ENCODE assay signal across 17 mouse cellular contexts in genomic region chr15:11084993-11085365, GRCm38 (mm10). TPM values are rescaled to one million over a fixed set of nuclear protein-coding genes. Genes with fewer than 3 reads are reported as not detected.
DNase-seq lines count a peak whose midpoint lies in the region; ATAC-seq and TF ChIP-seq lines count a peak whose summit lies in the region.
"Had no signal": no experiment of that assay in that cellular context is flagged by ENCODE, and none has a peak within 500 bp of the region (broad histone marks: within the 10 kb centered on the region; RNA-seq: fewer than 3 reads in every experiment).

No protein-coding gene starts in this region.

- DNase-seq in gastrocnemius, adult 2 months = no peak
- no peak for DNase-seq in gastrocnemius, postnatal 4 days (ENCODE audit: low spot score in 2 of 2)
- DNase-seq in lung, postnatal 10 days = peak; percentile 21
- DNase-seq in lung, postnatal 36 days = no peak
- DNase-seq in embryonic facial prominence, embryonic 14.5 days (ENCODE audit: low spot score) = no peak
- DNase-seq in cerebellum, adult 18-20 months = no peak
- DNase-seq in B cell, adult 2 months = no peak
- DNase-seq: cerebellum, postnatal 36 days; gastrocnemius, postnatal 14 days; kidney, postnatal 10 days; liver, embryonic 13.5 days; thymus, postnatal 14 days had no signal

- H3K4me2 ChIP-seq in embryonic facial prominence, embryonic 14.5 days (ENCODE audit: low read depth, low read length) = no peak overlapping the region
- no peak overlapping the region for H3K4me2 ChIP-seq in neural tube, embryonic 13.5 days
- H3K4me2 ChIP-seq: heart, embryonic 11.5 days; liver, embryonic 13.5 days had no signal

- intact Hi-C loops in gastrocnemius, adult 2 months (cut with DNase I) = no loop called here

- no peaks in the 10 kb centered on the region for H3K9me3 ChIP-seq in embryonic facial prominence, embryonic 14.5 days (ENCODE audit: control insufficient read depth, low read length)
- H3K9me3 ChIP-seq in neural tube, embryonic 13.5 days = no peaks in the 10 kb centered on the region
- H3K9me3 ChIP-seq: liver, embryonic 13.5 days had no signal

- no peak for ATAC-seq in embryonic facial prominence, embryonic 14.5 days (ENCODE audit: low read depth)
- no peak for ATAC-seq in neural tube, embryonic 13.5 days (ENCODE audit: low read depth)
- ATAC-seq: intestine, postnatal 0 days had no signal

- no peaks in the 10 kb centered on the region for H3K36me3 ChIP-seq in embryonic facial prominence, embryonic 14.5 days (ENCODE audit: control insufficient read depth, insufficient read depth, low read length)
- H3K36me3 ChIP-seq in neural tube, embryonic 13.5 days = no peaks in the 10 kb centered on the region
- H3K36me3 ChIP-seq: liver, embryonic 13.5 days had no signal

- no peaks in the 10 kb centered on the region for H3K27me3 ChIP-seq in embryonic facial prominence, embryonic 14.5 days (replicated peaks; ENCODE audit: control insufficient read depth, insufficient read depth, low read length)
- no peaks in the 10 kb centered on the region for H3K27me3 ChIP-seq in neural tube, embryonic 13.5 days
- H3K27me3 ChIP-seq: liver, embryonic 13.5 days had no signal

- 29% methylated on average over 1 of the region's 1 CpGs for WGBS in embryonic facial prominence, embryonic 14.5 days
- WGBS in neural tube, embryonic 13.5 days = 19% methylated on average over 1 of the region's 1 CpGs

- H3K27ac ChIP-seq in gastrocnemius, adult 2 months = peak overlapping the region; percentile 8; the same call in 1 of the 2 replicates
- peak overlapping the region; percentile 35; the same call in 1 of the 2 replicates for H3K27ac ChIP-seq in embryonic facial prominence, embryonic 14.5 days (replicated peaks; ENCODE audit: low read depth, low read length)
- H3K27ac ChIP-seq in neural tube, embryonic 13.5 days (replicated peaks) = peak overlapping the region; percentile 52; the same call in 1 of the 2 replicates
- H3K27ac ChIP-seq: liver, embryonic 13.5 days had no signal

- no peak for TF ChIP-seq CTCF in gastrocnemius, adult 2 months (IDR thresholded peaks at IDR 0.05)

- H3K4me1 ChIP-seq in embryonic facial prominence, embryonic 14.5 days (ENCODE audit: control insufficient read depth, insufficient read depth, low read length) = 0 out of 2 replicates have a peak, but pooled peaks cover 6% of the 10 kb centered on the region
- peaks cover 26% of the 10 kb centered on the region for H3K4me1 ChIP-seq in neural tube, embryonic 13.5 days (replicated peaks)
- H3K4me1 ChIP-seq: liver, embryonic 13.5 days had no signal

- H3K4me3 ChIP-seq in gastrocnemius, adult 2 months = no peak overlapping the region
- no peak overlapping the region for H3K4me3 ChIP-seq in embryonic facial prominence, embryonic 14.5 days (ENCODE audit: low read depth, low read length)
- no peak overlapping the region for H3K4me3 ChIP-seq in neural tube, embryonic 13.5 days
- H3K4me3 ChIP-seq: liver, embryonic 13.5 days had no signal

- H3K9ac ChIP-seq in embryonic facial prominence, embryonic 14.5 days (ENCODE audit: low read depth, low read length) = no peak overlapping the region
- H3K9ac ChIP-seq in neural tube, embryonic 13.5 days = no peak overlapping the region
- H3K9ac ChIP-seq: liver, embryonic 13.5 days had no signal

RNA-seq across cellular contexts. Expression of gene Adamts12, which starts 20.4 kb away (rescaled TPM):
- 1 to 10 TPM; 2.7 to 2.8 TPM for total RNA-seq in gastrocnemius, adult 2 months (2021)
- 10 to 100 TPM; 38.0 to 39.4 TPM for total RNA-seq in gastrocnemius, postnatal 4 days (2021)
- 12.8 and 13.6 TPM in 2 replicates for polyA plus RNA-seq in embryonic facial prominence, embryonic 14.5 days (2014; fragmentation: Nextera tagmentation; extraction: Ambion mirVana)
- 2.0 and 2.2 TPM in 2 replicates for polyA plus RNA-seq in neural tube, embryonic 13.5 days (2015; fragmentation: Nextera tagmentation; extraction: Ambion mirVana)

RNA-seq across cellular contexts. Expression of gene Rxfp3, which starts 47.2 kb away (rescaled TPM):
- not detected for total RNA-seq in gastrocnemius, adult 2 months (2021)
- under 1 TPM; 0.12 to 0.13 TPM for total RNA-seq in gastrocnemius, postnatal 4 days (2021)
- 1.2 and 1.6 TPM in 2 replicates for polyA plus RNA-seq in embryonic facial prominence, embryonic 14.5 days (2014; fragmentation: Nextera tagmentation; extraction: Ambion mirVana)
- polyA plus RNA-seq in neural tube, embryonic 13.5 days (2015; fragmentation: Nextera tagmentation; extraction: Ambion mirVana) = 0.95 and 1.4 TPM in 2 replicates
- total RNA-seq: hematopoietic stem cell, adult 5-6 weeks; megakaryocyte progenitor cell, adult 5-6 weeks had no signal
- polyA plus RNA-seq: heart, embryonic 11.5 days; liver, embryonic 13.5 days had no signal

Comparison
In these comparisons a context has a peak if more than half of its experiments do, and no peak if none do; other contexts are left out.
1. RNA of gene Adamts12, which starts 20.4 kb away (total RNA-seq): 38.0 to 39.4 TPM in gastrocnemius, postnatal 4 days; 2.7 to 2.8 TPM in gastrocnemius, adult 2 months; every median in the first group is over 10 times any median in the second.
2. Peak in every context shown above with its lines, with median percentiles within 50 percentile points of each other: H3K27ac ChIP-seq.